Mouse (Mus musculus): ENCODE data around the gene Adam8. TPM values are rescaled to one million over a fixed set of nuclear protein-coding genes. Genes with fewer than 3 reads are reported as not detected.

Gene Adam8
- 0.55 and 1.0 TPM in 2 replicates for polyA plus RNA-seq (2012; rRNA removed)

GRCm38 (mm10) chr7:139992406-139992805, at the start of gene Adam8:
TSS of gene Adam8 (minus strand) at chr7:139992562.

GRCm38 (mm10) chr7:140036281-140037170, 44.2 kb upstream of the Adam8 start, which contains the start of the genes Zfp511 and Tubgcp2:
TSS of gene Zfp511 (plus strand) at chr7:140036391.
TSS of gene Tubgcp2 (minus strand) at chr7:140036669.

GRCm38 (mm10) chr7:139978278-139978892, 14.0 kb downstream of the Adam8 start, which contains the start of gene 6430531B16Rik:
TSS of gene 6430531B16Rik (minus strand) at chr7:139978755.

GRCm38 (mm10) chr7:139943674-139944281, 48.6 kb downstream of the Adam8 start, which contains the start of gene Utf1:
TSS of gene Utf1 (plus strand) at chr7:139943789.

Other genes starting within 250 kb of the Adam8 start
- 0.01 TPM in 1 of 2 replicates, not detected in the other for gene Adgra1, start 158.4 kb downstream of the Adam8 start, polyA plus RNA-seq (2012; rRNA removed)
- 0.01 TPM in 1 of 2 replicates, not detected in the other for gene Kndc1, start 97.9 kb downstream of the Adam8 start, polyA plus RNA-seq (2012; rRNA removed)
- not detected in 2 replicates for gene Utf1, start 48.8 kb downstream of the Adam8 start, polyA plus RNA-seq (2012; rRNA removed)
- 0.03 TPM in 1 of 2 replicates, not detected in the other for gene 6430531B16Rik, start 13.8 kb downstream of the Adam8 start, polyA plus RNA-seq (2012; rRNA removed)
- 23.6 and 26.6 TPM in 2 replicates for gene Zfp511, start 43.8 kb upstream of the Adam8 start, polyA plus RNA-seq (2012; rRNA removed)
- 17.6 and 20.5 TPM in 2 replicates for gene Tubgcp2, start 44.1 kb upstream of the Adam8 start, polyA plus RNA-seq (2012; rRNA removed)
- not detected in 2 replicates for gene Msx3, start 56.5 kb upstream of the Adam8 start, polyA plus RNA-seq (2012; rRNA removed)
- gene Caly, start 90.0 kb upstream of the Adam8 start, polyA plus RNA-seq (2012; rRNA removed), result 0.02 and 0.03 TPM in 2 replicates
- 0.25 and 0.39 TPM in 2 replicates for gene Prap1, start 100.8 kb upstream of the Adam8 start, polyA plus RNA-seq (2012; rRNA removed)
- 5.6 and 7.5 TPM in 2 replicates for gene Fuom, start 109.9 kb upstream of the Adam8 start, polyA plus RNA-seq (2012; rRNA removed)
- gene Paox, start 123.2 kb upstream of the Adam8 start, polyA plus RNA-seq (2012; rRNA removed), result 3.8 and 5.0 TPM in 2 replicates
- gene Echs1, start 123.9 kb upstream of the Adam8 start, polyA plus RNA-seq (2012; rRNA removed), result 42.5 and 51.9 TPM in 2 replicates
- 15.6 and 15.9 TPM in 2 replicates for gene Mtg1, start 145.0 kb upstream of the Adam8 start, polyA plus RNA-seq (2012; rRNA removed)
- gene Sprn, start 162.3 kb upstream of the Adam8 start, polyA plus RNA-seq (2012; rRNA removed), result 0.01 TPM in 2 replicates
- gene Olfr522, start 172.2 kb upstream of the Adam8 start, polyA plus RNA-seq (2012; rRNA removed), result not detected in 2 replicates
- gene Olfr523, start 180.7 kb upstream of the Adam8 start, polyA plus RNA-seq (2012; rRNA removed), result not detected in 2 replicates
- gene Olfr524, start 213.4 kb upstream of the Adam8 start, polyA plus RNA-seq (2012; rRNA removed), result not detected in 2 replicates
- gene Cd163l1, start 225.7 kb upstream of the Adam8 start, polyA plus RNA-seq (2012; rRNA removed), result 0.05 and 0.07 TPM in 2 replicates

Measured in liver, embryonic 14 days (tissue).